Mouse (Mus musculus): ENCODE data around the gene Actr1b.
"Not testable (repeated sequence)": the region's sequence is repeated elsewhere in the genome, so short reads cannot be mapped to it uniquely, and the experiment has no call there.

The Actr1b gene

DNA sequence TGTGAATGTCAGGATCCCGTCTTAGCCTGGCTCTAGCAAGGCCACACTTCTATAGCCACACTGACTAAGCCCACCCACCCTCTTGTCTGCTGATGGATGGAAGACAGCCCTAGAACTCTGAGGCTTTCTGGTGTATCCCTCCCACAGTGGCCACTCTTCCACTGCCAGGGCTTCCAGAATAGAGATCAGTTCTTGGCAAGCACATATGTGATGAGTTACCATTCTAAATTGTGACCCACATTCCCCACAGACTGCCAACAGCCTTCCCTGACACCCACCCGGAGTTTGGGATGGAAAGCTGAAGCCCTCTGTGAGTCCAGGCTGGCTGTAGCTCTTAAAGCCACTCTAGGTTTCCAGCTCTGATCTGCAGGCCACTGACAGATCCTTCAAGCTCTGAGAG lies 7.1 kb downstream of the Actr1b start:
- DNase-seq (ENCODE audit: low spot score in 2 of 2), result no peak

DNA sequence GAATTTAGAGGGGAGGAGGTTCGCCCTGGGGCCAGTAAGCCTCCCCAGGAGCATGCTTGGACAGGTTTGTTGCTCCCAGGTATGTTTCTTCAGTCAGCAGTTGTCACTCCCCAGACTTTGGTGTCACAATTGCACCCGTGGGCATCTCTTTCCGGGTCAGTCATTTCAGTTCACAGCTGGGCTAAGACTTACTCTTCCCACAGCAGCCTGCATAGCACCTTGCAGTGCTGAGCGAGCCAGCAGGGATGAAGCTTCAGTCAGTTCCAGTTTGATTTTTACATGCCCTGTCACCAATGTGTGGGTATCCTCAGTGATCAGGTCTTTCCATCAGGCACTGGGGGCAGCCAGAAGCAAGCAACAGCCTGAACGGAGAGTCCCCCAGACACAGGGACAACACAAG lies 17.2 kb downstream of the Actr1b start:
- DNase-seq (ENCODE audit: low spot score in 2 of 2), result no peak

DNA sequence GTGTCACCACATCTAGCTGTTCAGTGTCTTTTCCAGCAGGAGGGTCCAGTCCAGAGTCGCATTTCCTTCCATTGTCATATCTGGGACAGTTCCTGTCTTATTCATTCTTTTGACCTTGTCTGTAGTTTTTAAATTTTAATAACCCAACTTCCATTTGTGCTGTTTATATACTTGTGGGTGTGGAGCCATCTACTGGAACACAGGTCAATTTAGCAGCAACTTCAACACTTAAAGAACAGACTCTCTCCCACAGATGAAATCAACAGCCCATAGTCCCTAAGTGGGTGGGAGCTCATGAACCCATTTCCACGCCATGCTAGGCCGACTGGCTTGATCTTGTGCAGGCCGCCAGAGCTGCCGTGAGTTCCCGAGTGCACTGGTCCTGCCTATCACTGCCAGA lies 17.8 kb downstream of the Actr1b start:
- no peak for DNase-seq (ENCODE audit: low spot score in 2 of 2)

DNA sequence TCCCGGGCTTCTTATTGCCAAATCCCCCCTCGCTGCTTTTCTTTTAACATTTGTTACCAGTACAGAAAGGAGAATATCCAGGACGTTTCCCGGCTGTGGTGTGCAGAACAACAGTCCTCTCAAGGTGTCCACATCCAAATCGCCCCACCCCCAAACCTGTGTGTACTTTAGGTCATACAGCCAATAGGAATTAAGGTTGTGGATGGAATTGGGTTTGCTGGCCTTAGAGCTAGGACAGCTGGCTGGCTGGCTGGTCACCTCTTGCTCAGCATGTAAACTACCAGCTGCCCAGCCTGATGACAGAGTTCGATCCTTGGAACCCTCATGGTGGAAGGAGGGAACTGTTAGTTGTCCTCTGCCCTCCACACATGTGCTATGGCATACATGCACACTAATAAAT lies 19.4 kb downstream of the Actr1b start:
- DNase-seq (ENCODE audit: low spot score in 2 of 2), result no peak

DNA sequence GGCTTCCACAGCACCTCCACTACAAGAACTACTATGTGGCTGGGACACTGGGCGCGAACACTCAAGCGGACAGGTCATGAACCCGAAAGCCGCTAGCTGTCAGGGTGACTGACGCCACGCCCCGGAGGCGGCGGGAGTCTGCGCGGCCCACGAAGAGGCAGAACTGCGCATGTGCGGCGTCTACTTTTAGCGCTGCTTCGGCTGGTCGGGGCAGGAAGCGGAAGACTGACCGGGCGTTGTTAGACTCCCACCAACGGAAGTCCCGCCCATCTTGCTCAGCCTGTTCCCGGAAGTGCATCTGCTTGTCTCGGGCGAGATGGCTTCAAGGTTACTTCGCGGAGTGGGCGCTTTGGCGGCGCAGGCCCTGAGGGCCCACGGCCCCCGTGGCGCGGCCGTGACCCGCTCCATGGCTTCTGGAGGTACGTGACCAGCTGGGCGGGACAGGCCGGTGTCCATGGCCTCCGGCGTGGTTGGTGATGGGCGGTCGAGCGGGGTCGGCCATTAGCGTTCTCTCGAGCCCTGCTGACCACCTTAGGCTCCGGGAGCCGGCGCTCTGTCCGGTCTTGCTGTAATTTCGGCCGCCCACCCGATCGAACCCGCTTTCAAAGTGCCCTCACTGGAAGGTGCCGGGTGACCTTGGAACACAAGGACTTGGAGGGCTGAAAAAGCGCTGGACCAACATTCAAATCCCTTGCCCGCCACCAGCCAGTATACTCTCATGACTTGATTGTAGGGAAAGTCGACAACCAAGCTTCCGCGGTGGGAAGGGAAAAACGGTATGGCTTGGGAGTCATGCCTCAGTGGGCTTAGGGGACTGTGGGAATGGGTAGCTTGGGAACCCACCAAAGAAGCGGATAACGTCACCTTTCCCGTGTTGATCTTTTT lies 22.7 kb downstream of the Actr1b start, which contains the start of gene Cox5b:
Gene Cox5b, plus strand, starts transcription at position 179 of the 885 bp plus-strand sequence.
- peak; percentile 97 to 98 for DNase-seq (ENCODE audit: low spot score in 2 of 2)

GRCm38 (mm10) chr1:36690671-36691235 lies 23.5 kb downstream of the Actr1b start:
- no peak for DNase-seq (ENCODE audit: low spot score in 2 of 2)

DNA sequence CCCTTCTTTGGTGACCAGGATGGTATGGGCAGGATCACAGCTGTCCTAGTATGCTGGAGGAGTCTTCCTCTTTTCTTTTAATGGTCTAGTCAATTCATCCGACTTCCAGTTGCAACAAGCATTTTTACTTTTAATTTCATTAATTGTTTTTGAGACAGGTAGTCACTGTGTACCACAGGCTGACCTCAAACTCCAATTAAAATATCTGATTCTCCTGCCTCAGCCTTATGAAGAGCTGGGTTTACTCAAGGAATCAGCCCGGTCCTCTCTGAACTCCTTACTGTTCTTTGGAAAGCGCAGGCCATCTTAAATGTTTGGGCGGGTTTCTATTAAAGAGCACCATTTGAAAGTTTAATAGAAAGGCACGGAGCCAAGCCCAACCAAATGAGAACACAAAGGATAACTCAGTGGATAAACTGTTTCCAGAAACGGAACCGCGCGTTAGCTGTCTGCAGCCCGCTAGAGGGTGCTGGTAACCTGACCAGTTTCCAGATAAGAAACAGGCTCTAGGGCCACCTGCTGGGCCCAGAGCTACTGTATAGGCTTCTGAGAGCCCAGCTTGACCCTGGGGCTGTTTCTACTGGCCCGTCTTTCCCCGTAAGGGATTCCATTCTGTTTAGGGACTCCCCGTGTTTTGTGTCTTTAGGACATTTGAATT lies 30.3 kb downstream of the Actr1b start:
- DNase-seq (ENCODE audit: low spot score in 2 of 2), result peak; percentile 70 to 71

GRCm38 (mm10) chr1:36682620-36683355 lies 31.4 kb downstream of the Actr1b start, which contains the start of gene Fam178b:
Gene Fam178b (minus strand): TSS chr1:36683183.
- no peak for DNase-seq (ENCODE audit: low spot score in 2 of 2)

GRCm38 (mm10) chr1:36680893-36681292 lies 33.3 kb downstream of the Actr1b start:
- DNase-seq (ENCODE audit: low spot score in 2 of 2), result no peak

DNA sequence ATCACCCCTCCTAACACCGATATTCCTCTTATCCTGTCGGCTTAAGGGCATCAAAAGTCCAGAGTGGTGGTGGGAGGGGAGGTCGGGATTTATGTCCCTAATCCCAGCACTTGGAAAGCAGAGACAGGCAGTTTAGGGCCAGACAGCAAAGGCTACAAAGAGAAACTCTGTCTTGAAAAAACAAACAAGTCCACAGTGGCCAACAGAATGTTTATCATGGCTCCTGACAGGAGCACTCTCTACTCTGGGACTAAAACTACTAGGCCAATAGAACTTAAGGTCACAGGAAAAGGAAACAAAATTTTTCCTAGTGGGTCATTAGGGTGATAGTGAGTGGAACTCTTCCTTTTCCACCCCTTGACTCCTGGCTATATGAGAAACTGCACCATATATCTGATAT lies 39.3 kb downstream of the Actr1b start:
- no peak for DNase-seq (ENCODE audit: low spot score in 2 of 2)

- no peak for DNase-seq (ENCODE audit: low spot score in 2 of 2)
Measured at GRCm38 (mm10) chr1:36672648-36673350, 41.4 kb downstream of the Actr1b start.

- DNase-seq (ENCODE audit: low spot score in 2 of 2), result no peak
Measured at GRCm38 (mm10) chr1:36671260-36671659, 43.0 kb downstream of the Actr1b start.

- no peak for DNase-seq (ENCODE audit: low spot score in 2 of 2)
Measured at GRCm38 (mm10) chr1:36670256-36670655, 44.0 kb downstream of the Actr1b start.

DNA sequence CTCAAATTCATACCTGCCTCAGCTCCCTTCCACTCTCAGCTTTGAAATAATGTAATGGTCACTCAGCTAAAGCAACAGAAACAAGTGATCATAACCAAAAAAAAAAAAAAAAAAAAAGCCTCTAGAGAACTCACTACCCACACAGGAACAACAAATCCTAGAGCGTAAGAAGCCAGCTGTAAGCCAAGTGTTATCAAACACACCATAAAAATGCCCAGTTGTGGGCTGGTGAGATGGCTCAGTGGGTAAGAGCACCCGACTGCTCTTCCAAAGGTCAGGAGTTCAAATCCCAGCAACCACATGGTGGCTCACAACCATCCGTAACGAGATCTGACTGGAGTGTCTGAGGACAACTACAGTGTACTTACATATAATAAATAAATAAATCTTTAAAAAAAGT lies 46.2 kb downstream of the Actr1b start:
- DNase-seq (ENCODE audit: low spot score in 2 of 2), result not testable (repeated sequence)

GRCm38 (mm10) chr1:36665934-36666333 lies 48.3 kb downstream of the Actr1b start:
- no peak for DNase-seq (ENCODE audit: low spot score in 2 of 2)

DNA sequence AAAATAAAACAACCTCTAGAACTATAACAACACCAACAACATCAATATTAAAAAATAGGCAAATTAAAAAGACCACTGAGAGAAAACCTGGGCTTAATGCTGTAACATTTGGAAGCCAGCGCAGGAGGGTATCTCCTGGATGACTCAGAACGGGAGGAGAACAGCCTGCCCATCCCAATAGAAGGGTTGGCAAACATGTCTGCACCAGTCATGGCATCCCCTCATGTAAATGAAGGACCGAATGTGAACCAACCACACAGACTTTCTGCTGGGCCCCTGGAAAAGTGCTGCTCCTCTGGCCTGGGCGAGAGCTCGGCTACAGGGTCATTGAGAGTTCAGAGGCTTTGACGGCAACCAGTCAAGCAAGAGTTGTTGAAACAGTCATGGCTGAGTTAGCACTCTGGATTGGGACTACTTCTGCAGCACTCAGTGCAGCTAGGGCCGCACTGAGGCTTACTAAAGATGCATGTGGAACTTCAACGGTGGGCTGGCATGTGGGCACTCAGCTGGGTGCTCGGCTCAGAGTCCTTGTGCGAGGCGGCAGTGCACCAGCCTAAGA lies 49.0 kb downstream of the Actr1b start:
- DNase-seq (ENCODE audit: low spot score in 2 of 2), result no peak

DNA sequence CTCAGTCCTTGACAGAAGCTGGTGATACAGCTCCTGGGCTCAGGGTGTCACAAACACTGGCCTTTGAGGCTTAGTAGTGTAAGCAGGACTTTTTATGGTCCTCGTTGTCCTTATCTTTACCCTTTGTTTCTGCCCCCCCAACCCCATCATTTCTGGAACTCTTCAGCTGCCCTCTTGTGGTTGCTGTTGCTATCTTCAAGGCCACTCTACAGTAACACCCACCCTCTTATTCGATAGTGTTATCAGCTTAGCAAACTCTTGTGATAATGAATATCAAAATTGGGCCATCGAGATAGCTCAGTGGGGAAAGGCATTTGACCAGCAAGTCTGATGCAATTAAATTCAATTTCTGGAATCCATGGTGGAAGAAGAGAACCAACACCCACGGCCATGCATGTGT lies 49.8 kb downstream of the Actr1b start:
- DNase-seq (ENCODE audit: low spot score in 2 of 2), result no peak

DNA sequence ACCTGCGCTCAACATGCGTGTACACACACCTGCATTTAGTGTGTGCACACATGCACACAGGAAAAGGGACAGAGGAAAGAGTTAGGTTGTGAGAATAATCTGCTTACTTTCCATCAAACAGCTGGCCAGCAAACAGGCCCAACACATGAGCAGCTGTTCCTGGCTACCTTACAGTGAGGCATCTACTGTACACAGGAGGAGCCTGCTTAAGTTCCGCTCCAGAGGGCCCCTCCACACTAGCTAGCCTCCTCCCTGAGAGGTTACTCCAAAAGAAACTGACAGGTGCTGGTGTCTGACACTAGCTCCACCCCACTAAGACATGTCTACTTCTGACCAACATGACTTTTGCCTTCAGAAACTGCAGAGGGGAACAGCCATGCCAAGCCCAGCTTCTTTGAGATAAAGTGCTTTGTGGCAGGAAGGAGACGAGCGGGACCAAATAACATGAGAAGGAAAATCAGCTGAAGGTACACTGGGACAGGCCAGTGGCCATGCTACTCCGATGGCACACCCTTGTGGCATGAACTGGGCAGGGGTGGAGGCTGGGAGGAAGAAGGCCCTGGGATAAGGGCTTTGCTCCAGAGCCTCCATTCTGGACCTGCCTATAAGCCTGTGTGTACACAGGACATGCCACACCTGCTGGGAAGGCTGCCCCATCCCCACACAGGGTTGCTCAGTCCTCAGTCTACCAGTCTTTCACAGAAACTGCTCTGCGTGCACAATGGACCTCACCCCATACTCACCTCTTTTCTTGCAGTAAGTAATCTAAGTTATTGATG lies 55.4 kb downstream of the Actr1b start:
- no peak for DNase-seq (ENCODE audit: low spot score in 2 of 2)

- peak; percentile 5 to 6 for DNase-seq (ENCODE audit: low spot score in 2 of 2)
Measured at GRCm38 (mm10) chr1:36657658-36658415, 56.4 kb downstream of the Actr1b start.
